Mouse (Mus musculus) 416B (cell line): ENCODE results near the gene 9530053A07Rik.

Experiments used
- DNase-seq: peaks from one replicate; pipeline ENCODE4 v3.0.0; 2011; ENCODE audit warnings: low read depth

Gene 9530053A07Rik

DNA sequence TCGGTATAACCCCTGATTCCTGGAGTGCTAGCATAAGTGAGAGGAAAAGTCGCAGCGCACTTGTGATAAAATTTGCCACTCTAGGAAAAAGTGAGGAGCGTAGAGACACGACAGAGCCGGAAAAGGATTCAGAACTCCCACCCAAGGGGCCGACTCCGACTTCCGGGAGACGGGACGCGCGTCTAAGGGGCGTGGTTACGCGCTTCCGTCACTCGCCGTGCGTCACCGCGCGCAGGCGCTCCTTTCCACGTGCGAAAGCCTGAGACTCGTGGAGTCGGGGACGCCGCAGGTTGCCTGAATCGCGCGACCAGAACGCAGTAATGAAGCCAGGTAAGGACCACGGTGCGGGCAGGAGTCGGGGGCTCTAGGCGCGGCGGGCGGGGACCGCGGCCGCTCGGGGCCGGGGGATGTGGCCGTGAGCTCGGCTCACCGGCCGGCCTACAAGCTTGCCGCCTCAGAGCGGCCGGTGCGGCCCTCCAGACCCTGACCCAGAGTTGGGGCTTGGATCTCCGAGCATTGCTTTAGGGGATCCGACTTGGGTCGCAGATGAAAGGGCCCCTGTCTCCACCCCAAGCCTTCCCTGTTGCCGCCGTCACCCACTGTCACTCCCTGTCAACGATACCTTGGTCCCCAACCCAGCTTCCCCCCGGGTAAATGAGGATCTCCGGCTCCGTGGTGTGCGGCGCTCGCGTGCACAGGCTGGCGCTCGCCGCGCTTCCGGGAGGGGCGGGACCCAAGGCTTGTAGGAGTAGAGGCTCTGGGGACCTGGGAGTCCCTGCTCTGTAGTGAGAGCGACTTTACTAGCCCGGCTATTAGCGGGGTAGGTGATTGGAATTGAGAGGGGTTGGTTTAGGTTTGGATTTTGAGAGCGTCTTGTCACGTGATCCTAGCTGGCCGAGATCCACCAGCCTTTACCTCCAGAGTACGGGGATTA, 40.5 kb downstream of the 9530053A07Rik start, which contains the start of gene Fbl:
Fbl (plus strand) TSS at position 222 of the 934 bp plus-strand sequence.
- peak; percentile 94 for DNase-seq

DNA sequence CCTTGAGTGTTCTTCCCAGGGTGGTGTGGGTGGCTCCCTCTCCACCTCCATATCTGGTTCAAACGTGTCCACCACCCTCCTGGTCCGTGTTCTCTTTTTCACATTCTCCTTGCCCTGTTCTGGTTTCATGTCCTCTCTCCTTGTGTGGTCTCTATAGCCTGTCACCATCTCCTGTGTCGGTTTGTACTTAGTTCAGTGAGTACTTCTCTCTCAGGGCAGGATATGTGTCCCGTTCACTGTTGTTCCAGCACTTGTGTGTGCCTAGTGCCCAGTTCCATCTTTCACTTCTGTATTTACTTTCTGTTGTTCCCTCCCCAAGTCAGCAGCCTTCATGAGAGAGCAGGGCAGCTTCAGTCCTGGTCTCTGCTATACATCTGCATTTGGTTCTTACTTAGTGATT, 46.1 kb downstream of the 9530053A07Rik start:
- DNase-seq: no peak

DNA sequence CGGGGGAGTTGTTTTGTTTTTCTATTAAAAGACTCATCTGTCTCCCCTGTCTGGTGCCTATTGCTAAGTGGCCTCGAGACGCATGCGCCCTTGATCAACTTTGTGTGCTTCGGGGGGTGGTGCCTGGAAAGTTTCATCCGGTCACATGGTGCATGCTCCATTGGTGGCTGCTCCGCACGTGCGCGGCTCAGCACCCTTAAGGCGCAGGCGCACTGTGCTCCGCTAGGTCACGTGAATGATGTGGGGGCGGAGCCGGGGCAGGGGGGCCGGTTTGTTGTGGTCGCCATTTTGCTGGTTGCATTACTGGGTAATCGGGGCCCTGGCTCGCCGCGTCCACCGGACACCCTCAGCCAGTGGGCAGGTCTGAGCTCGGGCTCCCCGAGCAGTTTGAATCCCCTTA, 50.0 kb downstream of the 9530053A07Rik start, which contains the start of gene Dyrk1b:
Dyrk1b (plus strand) TSS at position 242 of the 400 bp plus-strand sequence.
- no peak for DNase-seq

DNA sequence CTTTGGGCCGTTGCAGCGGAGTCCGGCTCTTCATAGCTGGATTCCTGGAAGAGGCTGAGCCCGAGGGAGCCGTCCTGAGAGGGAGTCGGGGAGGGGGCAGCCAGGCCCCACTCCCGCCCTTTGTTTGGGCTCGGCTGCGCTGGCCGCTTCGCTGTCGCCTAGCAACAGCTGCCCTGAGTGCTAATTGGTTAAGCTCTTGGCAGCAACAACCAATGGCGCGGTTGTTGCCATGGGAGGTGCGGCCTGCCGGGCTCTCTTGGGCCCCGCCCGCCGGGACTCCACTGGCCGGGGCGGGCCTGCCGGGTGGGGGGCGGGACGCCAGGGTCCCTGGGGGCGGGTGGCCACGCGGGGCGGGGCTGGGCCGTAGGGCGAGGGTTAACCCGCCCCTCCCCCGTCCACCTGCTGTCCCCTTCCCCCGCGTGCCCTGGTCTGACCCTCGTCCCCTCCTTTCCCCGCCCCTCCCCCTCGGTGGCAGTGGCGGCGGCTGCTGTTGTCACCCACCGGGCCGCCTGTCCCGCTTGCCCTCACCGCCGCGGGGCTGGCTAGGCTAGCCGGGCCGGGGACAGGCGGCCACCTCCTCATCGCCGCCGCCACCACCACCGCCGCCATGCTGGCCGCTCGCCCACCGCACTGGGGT, 50.6 kb downstream of the 9530053A07Rik start:
- no peak for DNase-seq

DNA sequence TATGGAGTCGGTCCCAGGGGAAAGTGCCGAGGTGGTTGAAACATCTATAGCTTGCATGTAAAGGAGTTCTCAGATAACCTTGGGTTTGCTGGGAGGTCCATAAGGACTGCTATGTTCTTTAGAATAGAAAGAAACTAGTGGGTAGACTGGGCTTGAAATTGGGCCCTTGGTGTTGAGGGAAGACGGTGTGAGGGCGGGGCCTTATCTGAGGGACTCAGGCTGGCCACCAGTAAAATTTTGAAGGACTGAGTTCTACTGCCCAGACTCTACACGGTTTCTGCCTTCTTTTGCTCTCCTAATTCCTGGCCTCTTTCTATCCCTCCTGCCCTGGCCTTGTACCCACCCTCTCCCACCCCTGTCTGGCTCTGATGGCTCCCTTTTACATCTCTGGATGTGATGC, 51.6 kb downstream of the 9530053A07Rik start:
- no peak for DNase-seq

DNA sequence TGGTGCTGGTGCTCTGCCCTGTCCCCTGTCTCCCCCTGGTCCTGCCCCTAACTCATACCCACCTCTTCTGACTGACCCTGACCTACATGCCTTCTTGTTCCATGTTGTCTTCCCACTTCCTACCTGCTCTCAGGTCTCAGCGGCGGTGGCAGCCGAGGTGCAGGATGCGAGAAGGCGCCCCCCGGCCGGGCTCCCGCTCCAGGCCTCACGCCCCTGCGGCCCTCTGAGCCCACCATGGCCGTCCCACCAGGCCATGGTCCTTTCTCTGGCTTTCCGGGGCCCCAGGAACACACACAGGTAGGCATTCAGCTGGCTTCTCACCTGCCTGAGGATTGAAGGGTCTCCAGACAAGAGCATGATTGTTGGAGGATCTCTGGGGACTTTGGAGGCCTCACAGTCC, 52.1 kb downstream of the 9530053A07Rik start:
- DNase-seq: no peak

DNA sequence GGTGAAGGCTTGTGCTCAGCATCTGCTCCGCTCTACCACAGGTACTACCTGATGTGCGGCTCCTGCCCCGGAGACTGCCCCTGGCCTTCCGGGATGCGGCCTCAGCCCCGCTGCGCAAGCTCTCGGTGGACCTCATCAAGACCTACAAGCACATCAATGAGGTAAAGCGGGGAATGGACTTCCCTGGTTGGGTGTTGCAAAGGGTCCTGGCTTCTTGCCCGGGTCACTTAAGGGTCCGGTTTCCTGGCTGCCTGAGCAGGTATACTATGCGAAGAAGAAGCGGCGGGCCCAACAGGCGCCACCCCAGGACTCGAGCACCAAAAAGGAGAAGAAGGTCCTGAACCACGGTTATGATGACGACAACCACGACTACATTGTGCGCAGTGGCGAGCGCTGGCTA, 53.1 kb downstream of the 9530053A07Rik start:
- DNase-seq: no peak

DNA sequence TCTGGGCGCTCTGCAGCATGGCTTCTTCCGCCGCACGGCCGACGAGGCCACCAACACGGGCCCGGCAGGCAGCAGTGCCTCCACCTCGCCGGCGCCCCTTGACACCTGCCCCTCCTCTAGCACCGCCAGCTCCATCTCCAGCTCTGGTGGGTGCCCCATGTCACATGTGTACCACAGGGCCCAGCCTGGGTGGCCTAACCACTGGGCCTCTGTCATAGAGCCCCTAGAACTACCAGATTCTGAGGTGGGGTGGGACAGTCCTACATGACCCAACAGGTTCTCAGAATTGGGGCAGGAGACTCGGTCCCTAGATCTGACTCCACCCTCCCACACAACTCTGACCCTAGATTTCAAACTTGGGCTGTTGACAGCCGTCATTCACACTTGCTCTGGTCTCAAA, 56.6 kb downstream of the 9530053A07Rik start:
- DNase-seq: no peak

DNA sequence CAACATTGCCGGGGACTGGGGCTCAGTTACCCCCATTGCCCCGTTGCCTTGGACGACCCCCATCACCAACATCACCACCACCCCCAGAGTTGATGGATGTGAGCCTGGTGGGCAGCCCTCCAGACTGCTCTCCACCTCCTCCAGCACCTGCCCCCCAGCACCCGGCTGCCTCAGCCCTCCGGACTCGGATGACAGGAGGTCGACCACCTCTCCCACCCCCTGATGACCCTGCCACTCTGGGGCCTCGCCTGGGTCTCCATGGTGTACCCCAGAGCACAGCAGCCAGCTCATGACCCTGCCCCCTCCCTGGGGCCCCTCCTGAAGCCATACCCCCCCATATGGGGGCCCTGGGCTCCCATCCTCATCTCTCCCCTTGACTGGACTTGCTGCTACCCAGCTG, 57.4 kb downstream of the 9530053A07Rik start:
- DNase-seq: no peak

DNA sequence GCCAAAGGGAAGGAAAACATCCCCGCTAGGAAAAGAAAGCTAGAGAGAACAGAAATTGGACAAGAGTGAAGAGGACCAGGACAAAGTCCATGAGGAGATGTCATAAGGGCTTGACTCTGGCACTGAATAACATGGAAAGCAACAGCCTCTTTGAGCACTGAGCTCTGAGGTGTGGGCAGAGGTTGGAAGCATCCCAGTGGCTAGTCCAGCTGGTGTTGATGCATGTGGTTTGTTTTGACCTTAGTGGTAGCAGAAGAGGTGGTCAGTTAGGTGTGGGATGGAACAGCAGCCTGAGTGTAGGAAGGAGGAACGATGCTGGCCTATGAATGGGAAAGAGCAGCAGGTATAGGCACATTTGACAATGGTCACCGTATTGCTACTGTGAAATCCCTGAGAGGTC, 62.2 kb downstream of the 9530053A07Rik start:
- DNase-seq: no peak

DNA sequence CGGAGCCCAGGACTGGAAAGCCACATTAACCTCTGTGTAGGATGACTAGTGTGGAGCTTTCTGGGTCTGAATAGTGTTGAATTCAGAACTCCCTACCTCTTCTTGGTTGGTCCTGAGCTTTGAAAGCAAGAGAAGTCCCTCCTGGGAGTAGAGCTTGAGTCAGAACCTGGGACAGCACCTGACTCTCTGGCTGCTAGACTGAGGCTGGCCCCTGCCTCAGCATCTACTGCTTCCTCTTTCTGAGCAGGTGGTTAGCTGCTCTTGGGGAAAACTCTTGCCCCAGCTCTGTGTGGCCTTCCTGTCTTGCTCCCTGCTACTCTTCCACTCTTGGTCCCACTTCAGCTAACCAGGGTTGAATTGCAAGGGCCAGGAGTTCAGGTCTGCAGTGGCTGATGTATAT, 62.6 kb downstream of the 9530053A07Rik start:
- DNase-seq: peak; percentile 43

DNA sequence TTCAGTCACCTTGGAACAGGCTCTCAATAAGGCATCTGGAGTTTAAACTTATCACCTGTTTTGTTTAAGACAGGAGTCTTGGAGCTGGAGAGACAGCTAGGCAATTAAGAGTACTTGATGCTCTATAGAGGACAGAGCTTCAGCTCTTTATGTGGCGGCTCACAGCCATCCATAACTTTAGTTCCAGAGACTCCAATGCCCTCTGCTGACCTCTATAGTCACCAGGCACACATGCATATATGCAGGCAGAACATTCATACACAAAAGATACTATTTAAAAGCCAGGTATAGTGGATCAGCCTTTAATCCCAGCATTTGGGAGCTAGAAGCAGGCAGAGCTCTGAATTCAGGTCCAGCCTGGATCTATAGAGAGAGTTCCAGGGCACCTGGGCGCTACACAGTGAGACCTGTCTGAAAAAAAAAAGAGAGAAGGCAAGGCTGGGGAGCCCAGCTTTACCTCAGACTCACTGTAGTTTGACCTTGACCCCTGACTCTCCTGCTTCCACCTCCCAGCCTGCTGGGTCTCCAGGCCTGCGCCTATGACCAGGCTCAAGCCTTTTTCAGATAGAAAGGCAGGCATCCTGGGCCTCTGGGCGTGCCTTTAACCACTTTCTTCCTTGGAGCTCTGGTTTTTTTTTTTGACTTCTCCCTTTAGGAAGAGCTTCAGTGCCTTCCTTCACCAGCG, 66.3 kb downstream of the 9530053A07Rik start:
- no peak for DNase-seq

DNA sequence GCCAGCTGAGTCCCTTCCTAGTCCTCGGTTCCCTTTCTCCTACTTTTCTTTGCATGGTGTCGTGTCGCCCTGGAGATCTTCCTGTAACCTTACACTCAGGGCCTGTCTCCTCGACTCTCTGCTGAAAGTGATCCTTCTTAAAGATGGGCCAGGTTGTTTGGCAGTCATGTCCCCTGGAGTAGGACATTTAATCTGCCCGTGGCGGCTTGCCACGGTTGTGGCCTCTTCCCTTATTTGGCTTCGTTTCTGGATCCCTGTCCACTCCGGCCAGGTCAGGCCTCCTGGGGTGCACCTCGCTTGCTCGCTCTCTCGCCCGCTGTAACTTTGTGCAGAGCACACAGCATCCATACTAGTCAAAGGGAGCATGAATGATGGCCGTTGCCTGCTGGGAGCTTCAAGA, 67.3 kb downstream of the 9530053A07Rik start:
- DNase-seq: no peak

DNA sequence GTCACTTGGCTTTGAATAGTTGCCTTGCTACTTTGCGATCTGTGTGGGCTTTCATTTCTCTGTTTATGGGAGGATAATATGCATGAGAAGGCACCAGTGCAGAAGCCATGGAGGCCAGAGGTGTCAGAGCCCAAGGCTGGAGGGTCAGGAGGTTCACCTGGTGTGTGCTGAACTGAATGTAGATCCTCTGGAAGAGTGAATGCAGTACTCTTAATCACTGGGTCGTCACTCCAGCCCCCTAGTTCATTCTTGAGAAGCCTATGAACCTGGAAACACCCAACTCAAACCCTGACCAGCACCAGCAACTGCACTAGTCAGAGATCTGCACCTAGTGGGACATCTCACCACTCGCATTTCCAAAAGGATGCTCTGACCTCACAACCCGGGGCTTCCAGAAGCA, 69.8 kb downstream of the 9530053A07Rik start:
- DNase-seq: no peak

DNA sequence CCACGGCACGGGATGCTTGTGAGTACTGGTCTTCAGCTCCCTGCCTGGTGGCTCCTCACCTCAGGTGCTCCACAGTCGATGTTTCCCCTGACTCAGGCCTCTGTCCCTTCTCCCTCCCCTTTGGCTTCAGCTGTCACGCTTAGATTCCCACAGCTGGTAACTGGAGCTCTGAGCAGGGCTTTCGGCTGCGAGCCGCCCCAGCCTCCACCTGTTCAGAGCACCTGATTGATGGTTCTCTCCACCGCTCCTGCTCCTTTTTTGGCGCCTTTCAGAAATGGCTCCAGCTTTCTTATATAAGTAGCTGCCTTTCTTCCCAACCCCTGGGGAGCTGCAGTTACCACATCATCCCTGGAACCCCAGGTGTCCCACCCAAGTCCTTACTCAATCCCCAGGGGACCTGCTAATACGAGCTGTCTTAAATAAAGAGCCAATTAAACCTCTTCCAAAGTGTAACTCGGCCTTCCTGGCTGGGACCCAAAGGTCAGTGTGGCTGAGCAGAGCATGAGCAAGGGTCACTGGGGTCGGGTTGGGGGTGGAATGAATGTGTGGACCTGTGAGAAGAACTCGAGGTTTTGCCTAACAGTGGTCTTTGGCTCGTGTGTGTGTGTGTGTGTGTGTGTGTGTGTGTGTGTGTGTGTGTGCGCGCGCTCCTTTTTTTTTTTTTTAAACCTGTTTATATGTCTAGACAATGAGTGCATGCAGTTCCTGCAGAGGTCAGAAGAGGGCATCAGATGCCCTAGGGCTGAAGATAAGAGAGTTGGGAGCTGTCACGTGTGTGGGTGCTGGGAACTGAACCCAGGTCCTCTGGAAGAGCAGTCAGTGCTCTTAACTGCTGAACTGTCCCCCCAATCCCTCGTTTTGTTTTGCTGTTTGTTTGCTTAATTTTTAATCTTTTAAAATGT, 74.2 kb downstream of the 9530053A07Rik start:
- DNase-seq: no peak

DNA sequence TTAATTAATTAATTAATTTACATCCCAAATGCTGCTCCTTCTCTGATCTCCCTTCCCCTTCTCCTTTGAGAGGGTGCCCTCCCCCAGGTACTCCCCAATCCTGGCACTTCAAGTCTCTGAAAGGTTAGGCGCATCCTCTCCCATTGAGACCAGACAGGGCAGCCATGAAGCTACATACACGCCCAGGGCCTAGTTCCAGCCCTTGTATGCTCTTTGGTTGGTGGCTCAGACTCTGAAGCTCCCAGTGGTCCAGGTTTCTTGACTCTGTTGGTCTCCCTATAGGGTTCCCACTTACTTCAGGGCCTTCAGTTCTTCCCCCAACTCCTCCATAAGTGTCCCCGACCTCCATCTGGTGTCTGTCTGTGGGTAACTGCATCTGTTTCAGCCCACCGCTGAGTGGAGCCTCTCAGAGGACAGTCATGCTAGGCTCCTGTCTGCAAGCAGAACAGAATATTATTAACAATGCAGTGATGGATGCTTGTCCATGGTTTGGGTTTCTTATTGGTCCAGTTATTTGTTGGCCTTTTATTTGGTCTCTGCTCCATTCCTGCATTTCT, 76.9 kb downstream of the 9530053A07Rik start:
- DNase-seq: no peak

DNA sequence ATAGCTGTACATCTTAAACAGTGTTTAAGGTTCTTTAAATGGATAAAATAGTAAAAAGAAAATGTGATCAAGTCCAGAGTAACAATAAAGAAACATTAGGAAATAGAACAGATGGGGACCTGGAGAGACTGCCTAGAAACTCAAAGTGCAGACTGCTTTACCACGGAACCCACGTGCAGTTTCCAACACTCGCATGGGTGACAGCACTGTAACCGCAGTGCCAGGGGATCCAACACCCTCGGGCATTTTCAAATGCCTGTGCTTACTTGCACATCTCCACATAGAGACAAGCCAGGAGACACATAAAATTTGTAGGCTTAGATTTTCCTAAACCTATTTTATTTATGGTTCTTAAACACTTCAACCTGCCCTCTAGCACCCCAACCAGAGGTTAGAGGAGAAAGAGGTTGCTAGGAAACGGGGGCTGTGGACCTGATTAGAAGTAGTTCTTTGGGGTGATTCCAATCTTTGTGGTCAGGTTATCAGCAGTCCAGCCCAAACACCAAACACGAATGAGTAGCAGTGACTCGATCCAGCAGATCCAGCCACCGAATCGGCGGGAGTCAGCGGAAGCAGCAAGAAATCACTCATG, 79.2 kb downstream of the 9530053A07Rik start:
- no peak for DNase-seq

DNA sequence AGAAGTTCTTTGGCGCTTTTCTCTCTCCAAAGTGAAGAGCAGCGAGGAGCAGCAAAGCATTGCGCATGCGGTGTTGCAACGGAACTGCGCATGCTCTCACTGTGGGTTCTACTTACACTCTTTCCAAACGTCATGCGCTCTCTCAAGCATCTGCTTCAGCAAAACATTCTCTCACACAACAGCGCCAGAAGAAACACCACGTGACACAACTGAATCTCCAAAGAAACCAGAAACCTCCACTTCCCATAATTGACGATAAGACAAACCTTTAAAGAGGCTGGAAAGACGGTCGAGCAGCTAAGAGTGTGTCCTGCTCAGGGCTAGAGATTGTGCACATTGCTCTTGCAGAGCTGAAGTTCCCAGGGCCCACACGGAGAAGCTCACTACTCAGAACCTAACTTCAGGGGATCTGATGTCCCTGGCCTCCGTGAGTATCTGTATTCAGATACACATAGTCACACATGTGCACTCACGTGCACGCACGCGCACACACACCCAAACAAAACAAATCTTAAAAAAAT, 79.8 kb downstream of the 9530053A07Rik start:
- DNase-seq: peak; percentile 43

DNA sequence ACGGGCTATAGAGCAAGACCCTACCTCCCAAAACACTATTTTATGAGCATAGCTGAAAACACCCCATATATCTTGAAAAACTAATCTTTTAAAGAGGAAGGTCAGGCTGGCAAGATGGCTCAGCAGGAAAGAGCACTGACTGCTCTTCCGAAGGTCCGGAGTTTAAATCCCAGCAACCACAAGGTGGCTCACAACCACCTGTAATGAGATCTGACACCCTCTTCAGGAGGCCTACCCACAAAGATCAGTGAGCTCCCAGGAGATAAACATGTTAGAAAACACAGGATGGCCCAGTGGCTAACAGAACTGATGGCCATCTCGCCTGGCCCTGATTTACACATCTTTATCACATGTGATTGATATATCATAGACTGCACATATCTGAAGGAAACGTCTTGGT, 81.5 kb downstream of the 9530053A07Rik start:
- DNase-seq: no peak

DNA sequence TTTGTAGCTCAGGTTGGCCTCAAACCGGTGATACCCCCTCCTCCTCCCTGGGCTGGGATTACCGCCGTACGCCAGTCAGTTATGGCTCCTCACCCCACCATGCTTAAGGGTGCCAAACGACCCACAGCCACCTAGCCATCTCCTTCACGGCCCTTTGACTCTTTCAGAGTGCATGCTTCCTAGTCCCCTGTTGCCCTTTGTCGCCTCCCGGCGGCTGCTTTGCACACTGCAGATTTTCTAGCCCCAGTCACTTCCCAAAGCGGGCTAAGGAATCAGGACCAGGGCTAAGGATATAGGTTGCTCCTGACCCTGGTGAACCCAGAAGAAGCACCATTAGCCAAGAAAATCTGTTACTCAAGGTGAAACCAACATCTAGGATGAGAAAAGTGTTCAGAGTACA, 84.9 kb downstream of the 9530053A07Rik start:
- peak; percentile 57 for DNase-seq
